Mouse (Mus musculus): ENCODE data around the gene Nup205.
"Not testable (repeated sequence)": the region's sequence is repeated elsewhere in the genome, so short reads cannot be mapped to it uniquely, and the experiment has no call there.

Gene Nup205

DNA sequence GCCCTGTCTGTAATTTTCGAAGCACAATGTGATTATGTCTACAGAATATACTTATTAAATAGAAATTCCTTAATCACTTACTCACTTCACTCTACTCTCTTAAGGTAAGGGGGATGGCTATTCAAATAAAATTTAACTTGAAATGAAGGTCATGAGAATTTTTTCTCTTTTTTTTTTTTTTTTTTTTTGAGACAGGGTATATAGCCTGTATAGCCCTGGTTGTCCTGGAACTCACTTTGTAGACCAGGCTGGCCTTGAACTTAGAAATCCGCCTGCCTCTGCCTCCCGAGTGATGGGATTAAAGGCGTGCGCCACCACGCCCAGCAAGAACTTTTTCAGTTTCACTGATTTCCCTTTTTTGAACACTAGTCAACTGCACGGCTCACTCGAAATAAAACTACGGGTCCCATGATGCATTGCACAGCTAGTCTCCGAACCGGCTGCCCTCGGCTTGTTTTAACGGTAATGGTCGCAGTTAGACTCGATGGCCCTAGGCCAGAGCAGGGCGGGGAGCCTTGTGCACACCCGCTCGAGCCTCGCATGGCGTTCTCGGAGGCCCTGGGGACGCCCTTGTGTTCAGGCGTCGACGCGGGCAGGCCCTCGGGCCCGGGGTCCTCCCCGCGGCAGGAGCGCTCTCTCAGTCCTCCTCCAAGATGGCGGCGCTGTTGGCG lies at the start of gene Nup205:
Gene Nup205, plus strand, starts transcription at position 443 of the 671 bp plus-strand sequence.
- DNase-seq, result peak; percentile 86 to 87

DNA sequence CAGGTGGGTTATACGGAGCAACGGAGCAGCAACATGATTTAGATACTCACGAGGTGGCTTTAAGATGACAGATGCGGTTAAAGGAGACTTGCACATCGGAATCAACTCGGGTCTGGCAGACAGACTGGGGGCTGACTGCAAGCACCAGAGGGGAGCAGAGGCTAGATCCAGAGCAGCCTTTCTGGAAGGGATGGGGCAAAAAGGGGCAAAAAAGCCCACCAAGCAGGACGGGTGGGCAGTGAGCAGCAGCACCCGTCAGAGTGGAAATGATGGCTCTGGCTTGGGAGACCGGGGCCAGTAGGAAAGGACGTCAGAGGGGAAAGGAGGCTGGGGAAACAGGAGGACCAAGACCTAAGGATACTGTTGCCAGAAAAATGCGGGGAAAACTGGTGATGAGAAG lies 44.4 kb upstream of the Nup205 start:
- peak in 1 of 2 experiments; percentile 38 for DNase-seq

DNA sequence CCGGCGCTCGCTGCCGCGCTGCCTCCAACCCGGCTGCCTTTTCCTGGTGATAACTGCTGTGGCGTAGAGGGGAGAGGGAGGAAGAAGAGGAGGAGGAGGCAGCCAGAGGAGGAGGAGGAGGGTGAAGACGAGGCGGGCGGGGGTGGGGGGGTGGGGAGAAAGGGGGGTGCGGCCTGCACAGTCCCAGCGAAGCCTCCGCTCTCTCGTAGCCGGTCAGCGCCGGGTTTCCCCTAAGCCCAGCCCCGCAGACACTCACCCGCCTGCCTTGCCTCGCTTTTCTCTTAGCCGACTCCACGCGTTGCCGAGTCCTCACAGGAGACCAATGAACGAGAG lies 44.0 kb upstream of the Nup205 start:
- DNase-seq, result no peak

DNA sequence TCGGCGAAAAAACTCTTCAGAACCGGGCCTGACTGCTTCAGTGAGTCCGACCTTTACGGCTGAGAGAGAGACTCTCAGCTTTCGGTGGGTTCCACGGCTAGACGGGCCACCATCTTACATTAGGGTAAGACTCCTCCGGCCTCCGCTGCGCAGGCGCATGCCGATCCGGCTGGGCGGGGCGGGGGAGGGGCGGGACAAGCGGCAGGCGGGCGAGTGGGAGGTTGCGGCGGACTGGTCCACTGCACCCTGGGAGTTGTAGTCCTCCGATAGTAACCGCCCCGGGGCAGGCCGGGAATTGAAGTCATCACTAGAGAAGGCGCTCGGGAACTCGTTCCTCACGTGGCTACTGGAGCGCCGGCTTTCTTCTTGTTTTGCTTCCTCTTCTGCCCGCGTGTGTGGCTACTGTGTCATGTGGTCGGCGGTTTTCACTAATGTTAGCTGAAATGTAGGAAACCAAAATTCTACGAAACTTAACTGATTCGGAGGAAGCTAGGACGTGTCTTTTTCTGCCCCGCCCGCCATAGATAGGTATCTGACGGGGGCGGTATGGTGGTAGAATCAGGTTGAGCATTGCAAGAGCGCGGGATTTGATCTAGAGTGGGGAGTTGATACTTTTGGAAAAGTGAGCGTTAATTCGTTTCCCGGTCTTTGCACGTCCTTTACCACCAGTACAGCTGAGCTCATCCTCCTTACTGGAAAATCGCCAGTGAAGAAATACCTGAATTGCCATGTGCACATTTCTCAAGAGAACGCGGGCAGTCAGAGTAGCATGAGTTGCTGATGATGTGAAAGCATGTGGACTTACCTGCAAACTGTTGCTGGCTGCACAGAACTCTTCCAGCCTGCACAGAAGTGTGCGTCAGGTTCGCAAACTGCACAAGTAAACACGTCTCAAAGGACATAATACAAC lies 43.4 kb upstream of the Nup205 start, which contains the start of gene Cnot4:
Gene Cnot4, minus strand, starts transcription at position 146 of the 910 bp plus-strand sequence.
- DNase-seq, result peak; percentile 99

DNA sequence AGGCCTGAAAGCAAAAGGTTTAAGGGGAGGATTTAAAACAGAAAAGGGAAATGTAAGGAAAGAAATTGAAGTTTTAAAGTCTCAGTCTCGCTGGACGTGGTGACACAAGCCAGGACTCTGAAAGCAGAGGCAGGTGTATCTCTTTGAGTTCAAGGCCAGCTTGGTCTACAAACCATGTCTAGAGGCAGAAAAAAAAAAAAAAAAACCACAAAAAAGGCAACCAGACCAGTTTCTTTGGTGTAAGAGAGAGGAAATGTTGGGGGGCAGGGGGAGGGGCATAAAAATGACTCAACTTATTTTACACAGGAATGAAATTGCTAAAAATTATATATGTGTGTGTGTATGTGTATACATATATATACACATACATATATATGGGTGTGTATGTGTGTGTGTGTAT lies 42.4 kb upstream of the Nup205 start:
- DNase-seq, result no peak

DNA sequence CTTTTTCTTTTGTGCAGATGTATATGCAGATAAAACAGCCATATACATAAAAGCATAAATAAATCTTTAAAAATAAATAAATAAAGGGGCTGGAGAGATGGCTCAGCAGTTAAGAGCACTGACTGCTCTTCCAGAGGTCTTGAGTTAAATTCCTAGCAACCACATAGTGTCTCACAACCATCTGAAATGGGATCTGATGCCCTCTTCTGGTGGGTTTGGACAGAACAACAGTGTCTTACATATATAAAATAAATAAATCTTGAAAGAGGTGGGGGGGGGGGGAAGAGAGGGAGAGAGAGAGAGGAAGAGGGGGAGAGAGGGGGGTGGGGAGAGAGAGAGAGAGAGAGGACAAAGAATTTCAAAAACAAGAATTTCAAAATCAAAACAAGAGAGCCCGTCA lies 36.9 kb upstream of the Nup205 start:
- DNase-seq, result no peak

DNA sequence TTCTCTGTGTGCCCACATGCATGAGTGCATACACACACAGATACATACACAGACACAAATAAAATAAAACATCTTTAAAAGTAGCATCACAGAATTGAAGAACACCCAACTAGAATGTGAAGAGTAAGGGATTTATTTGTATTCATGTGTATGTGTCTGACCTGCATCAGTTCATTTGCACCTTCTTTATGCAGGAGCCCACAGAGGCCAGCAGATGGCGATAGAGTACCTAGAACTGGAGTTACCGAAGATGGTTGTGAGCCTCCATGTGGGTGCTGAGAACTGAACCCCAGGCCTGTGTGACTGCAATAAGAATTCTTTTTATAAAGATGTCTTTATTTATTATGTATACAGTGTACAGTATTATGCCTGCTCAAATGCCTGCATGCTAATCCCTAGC lies 31.7 kb upstream of the Nup205 start:
- peak in 1 of 2 experiments; percentile 4 for DNase-seq

DNA sequence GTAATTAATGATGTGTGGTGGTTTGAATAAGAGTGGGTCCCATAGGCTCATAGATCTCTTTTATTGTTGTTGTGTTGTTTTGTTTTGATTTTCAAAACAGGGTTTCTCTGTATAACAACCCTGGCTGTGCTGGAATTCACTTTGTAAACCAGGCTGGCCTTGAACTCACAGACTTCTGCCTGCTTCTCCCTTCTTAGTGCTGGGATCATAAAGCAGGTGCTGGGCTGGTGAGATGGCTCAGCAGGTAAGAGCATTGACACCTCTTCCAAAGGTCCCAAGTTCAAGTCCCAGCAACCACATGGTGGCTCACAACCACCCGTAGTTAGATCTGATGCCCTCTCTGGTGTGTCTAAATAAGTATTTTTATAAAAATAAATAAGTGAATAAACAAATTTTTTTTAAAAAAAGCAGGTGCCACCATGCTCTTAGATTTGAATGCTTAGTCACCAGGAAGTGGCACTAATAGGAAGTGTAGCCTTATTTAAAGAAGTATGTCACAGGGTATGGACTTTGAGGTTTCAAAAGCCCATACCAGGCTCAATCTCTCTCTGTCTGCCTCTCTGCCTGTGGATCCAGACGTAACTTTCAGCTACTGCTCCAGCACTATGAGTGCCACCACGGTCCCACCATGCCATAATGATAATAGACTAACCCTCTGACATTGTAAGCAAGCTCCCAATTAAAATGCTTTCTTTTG lies 29.3 kb upstream of the Nup205 start:
- no peak for DNase-seq

DNA sequence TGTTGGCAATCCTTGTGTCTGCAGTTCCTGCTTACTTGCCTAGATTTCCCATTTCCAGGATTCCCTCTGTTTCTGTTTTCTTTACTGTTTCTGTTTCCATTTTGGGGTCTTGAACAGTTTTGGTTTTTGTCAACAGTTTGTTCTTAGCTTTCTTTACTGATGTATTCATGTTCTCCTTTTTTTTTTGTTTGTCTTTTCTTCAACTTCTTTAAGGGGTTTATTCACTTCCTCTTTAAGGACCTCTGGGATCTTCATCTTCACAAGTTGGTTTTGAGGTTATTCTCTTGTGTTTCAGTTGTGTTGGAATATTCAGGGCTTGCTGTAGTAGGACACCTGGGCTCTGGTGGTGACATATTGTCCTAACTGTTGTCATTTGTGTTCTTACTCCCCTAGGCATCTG lies 22.7 kb upstream of the Nup205 start:
- no peak for DNase-seq

DNA sequence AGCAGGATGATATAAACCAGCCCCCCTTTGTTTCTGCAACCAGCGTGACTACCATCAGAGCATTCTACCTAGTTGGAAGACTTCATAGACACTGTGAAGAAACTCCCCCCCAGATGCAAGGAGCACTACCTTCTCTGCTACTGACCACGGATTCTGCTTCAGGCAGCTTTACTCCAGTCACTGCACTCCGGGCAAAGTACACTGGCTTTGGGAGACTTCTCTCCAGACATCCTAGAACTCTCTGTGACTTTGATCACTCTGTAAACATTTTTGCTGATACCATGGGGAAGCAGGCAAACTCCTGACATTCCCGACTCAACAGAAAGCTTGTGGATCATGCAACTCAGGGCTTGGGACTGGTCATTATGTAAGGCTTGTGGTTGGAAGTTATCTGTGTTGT lies 8.0 kb upstream of the Nup205 start:
- DNase-seq, result no peak

DNA sequence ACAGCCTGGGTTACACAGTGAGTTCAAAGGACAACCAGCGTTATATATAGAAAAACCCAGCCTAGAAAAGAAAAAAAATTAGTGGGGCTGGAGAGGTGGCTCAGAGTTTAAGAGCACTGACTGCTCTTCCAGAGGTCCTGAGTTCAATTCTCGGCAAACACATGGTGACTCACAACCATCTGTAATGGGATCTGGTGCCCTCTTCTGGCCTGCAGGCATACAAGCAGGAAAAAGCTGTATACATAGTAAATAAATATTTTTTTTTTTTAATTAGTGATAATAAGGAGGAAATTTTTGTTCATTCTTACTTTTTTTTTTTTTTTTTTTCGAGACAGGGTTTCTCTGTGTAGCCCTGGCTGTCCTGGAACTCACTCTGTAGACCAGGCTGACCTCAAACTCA lies 5.2 kb upstream of the Nup205 start:
- DNase-seq, result not testable (repeated sequence)

DNA sequence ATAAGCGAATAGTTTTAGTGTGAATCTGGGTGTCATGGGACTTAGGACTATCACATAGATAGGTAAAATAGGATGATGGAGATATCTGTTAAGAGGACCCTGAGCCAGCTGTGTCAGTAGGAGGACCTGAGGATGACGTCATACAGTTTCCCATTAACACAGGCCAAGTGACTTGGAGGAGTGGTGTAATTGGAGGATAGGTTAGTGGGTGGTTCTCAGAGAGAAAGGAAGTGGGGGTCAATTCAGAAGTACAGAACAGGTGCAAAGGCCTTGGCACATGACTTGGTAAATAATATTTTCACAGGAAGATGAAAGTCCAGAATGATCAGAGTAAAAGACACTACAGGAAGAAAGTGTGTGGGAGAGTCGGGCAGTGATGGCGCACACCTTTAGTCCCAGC lies 4.0 kb upstream of the Nup205 start:
- DNase-seq, result no peak

DNA sequence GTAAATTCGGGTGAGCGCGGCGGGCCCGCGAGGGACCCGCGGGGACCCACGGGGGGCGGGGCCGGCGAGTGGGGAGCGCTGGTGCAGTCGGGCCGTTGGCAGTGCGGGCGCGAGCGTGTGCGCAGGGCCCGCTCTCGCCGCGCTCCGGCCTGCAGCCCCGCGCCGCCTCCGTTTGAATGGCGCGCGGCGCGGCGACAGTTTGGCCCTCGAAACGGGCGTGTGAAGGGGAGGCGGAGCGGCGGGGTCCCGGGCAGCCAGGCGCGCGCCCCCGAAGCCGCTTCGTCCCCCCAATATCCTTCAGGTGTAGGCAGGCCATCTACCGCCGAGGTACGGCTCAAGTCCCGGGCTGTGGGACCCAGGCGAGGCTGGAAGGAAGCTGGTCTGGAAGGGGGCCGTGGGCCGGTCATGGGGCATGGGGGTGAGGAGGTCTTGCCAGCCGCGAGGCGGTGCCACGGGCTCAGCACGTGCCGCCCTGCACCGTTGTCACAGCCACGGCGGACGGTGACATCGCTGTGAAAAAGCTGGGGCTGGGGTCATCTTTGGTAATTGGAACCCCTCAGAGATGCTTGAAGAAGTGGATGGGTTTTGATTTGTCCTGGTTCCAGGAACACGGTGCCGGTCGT lies 540 bp downstream of the Nup205 start:
- peak in 1 of 2 experiments; percentile 68 for DNase-seq

DNA sequence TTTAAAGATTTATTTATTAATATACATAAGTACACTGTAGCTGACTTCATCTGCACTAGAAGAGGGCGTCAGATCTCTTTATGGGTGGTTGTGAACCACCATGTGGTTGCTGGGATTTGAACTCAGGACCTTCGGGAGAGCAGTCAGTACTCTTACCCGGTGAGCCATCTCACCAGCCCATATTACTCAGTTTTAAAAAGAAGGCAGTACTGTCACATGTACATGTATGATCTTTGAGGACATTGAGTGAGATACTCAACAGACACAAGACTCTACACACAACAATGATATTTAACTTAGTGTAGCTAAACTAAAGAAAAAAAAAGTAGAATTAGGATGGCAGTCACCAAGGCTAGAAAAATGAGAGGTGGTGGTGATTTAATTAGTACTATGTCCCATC lies 2.1 kb downstream of the Nup205 start:
- not testable (repeated sequence) for DNase-seq

DNA sequence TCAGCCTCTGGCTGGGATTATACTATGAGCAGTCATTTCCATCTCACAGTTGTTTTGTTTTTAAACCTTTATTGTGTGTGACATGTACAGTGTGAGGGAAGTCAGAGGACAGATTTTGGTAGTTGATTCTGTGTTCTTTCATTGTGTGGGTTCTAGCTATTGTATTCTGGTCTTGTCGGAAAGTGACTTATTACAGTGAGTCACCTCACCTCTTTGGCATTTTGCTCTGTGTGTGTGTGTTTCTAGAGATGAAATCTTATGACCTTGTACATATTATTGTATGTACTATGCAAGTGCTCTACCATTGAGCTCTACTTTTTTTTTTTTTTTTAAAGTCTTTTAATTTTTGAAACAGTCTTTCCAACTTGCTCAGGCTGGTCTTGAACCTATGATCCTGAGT lies 7.6 kb downstream of the Nup205 start:
- no peak for DNase-seq

DNA sequence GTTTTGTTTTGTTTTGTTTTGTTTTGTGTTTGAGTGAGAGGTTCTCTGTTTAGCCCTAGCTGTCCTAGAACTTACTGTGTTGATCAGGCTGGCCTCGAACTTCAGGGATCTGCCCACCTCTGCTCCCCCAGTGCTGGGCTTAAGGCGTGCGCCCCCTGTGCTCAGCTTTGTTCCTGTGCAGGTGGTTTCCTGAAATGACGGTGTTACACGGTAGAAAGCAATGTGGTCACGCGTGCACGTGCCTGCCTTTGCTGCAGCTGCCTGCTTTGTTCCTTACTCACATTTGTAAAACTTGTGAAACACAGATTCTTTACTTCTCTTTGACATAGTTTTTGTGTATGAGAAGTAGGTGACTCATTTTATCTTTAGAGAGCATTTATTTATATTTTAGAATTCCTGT lies 14.0 kb downstream of the Nup205 start:
- no peak for DNase-seq

DNA sequence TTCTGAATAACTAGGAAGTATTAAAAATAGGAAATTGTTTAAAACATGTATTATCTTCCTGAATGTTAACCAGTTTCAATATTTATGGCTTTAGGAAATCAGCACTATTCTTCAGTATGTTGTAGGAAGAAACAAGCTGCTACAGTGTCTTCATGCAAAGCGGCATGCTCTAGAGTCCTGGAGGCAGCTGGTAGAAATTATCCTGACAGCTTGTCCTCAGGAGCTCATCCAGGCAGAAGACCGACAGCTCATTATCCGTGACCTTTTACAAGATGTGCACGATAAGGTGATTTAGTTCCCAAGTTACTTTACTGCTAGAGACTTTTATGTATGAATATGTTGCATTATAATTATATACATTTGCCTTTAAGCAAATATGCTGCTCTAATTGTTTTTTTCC lies 48.5 kb downstream of the Nup205 start:
- DNase-seq, result no peak

DNA sequence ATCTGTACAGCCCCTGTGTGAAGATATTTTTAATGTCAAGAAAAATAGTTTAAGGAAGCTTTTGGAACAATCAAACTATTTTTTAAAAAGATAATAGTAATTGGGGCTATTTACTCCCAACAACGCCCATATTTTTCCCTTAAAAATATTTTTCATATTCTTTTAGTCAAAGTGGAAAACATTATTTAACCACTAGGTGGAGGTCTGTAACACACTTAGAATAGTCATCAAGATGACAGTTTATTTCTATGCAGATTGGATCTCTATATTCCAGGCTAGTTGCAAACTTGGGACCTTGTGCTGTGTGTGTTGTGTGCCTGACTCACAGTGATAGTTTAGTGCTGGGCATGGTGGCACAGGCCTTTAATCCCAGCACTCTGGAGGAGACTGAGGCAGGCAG lies 52.2 kb downstream of the Nup205 start:
- no peak for DNase-seq

DNA sequence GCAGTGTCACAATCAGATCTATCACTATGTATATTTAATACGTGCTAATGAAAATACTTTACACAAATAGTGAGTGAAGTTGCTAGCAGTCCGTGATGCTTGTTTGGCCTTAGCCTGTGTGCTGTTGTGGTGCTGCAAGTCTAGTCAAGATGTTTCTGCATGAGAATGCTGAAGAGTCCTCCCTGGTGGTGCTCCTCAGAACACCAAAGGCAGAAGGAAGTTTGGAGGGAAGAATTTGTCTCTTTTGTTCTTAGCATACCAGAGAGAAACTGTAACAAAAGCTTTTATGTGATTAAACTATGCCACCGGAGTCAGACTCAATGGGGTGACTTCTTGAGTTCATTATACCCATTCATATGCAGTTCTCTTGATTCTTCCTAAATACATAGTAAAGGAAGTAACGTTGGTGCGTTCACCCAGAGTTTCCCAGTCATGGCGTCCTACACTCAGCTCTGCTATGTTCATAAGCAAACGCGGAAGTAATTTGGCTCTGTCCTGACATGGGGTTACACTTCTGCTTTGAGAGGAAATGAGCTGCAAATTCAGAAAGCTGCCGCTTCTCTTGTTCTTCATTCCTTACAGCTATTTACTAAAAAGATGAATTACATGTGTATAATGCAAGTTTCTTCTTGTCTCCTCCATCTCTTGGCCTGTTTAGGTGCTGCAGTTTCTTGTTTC lies 59.0 kb downstream of the Nup205 start:
- no peak for DNase-seq

DNA sequence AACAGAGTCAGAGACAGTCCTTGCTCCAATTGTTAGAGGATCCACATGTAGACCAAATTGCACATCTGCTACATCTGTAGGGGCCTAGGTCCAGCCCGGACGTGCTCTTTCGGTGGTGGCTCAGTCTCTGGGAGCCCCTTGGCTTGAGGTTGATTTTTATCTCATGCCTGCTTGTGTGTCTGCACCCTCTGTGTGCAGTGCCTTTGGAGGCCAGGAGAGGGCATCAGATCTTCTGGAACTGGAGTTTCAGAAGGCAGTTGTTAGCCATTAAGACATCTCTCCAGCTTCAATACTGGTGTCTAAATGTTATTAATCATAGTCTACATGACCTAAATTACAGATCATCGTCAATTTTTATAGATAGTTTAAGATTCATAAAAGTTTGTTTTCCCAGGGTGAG lies 66.0 kb downstream of the Nup205 start:
- no peak for DNase-seq

DNA sequence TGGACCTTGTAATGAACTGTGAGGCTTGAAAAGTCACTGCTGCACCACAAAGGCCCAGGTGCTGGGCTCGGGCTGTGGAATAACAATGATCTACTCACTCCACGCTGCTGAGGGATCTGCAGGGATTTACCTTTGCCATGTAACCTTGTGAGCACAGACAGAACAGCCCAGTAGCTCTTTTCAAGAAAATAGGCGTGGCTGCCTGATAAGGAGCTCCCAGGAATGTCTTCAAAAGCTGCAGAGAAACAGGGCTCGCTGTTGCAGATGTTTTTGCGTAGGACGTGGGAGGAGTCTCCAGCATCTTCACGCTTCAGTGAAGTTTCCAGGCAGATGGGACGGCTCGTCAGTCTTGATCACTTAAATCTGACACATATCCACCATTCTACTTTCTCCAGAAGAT lies 66.8 kb downstream of the Nup205 start:
- DNase-seq, result no peak

DNA sequence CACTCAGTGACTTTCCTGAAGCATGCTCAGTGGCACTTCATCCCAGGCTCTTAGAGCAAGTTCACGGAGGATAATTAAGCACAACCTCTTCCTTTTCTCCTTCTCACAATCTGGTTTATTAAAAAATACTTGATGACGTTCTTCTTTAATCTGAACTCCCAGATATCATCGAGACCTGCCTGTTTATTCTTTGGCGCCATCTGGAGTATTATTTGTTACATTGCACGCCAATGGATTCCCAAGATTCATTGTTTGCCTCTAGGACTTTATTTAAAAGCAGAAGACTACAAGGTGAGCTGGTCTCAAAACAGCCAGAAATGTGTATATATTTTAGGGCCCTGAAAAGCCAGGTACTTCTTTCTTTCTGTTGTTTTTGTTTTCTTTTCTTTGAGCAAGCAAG lies 67.9 kb downstream of the Nup205 start:
- peak; percentile 22 to 28 for DNase-seq

Measured in cerebellum, postnatal 14 days (tissue).